Mouse (Mus musculus) c-Kit-positive CD71-negative TER-119-negative erythroid progenitor cells, embryonic 14.5 days (primary cell): Measurements from ENCODE around the gene March10.

Experiments
- DNase-seq: peaks from one replicate; pipeline ENCODE4 v3.0.0-alpha.2; 2013; ENCODE audit warnings: low read depth

March10 gene

DNA sequence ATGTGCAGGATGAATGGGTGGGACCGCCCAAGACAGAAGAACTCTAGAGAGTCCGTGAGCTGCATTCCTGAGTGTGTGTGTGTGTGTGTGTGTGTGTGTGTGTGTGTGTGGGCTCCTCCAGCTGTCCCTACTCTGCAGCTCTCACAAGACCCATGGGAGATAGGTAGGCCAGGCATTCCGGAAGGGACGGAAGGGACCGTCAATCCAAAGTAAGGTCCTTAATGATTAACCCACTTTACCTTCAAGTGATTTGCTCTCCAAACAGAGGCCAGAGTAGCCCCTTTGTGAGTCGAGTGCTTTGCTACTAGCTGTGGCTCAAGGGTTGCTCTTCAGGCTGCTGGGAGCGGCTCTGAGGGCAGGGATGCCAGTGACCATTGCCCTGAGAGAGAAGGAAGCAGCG, 104.4 kb downstream of the March10 start:
- DNase-seq = no peak

DNA sequence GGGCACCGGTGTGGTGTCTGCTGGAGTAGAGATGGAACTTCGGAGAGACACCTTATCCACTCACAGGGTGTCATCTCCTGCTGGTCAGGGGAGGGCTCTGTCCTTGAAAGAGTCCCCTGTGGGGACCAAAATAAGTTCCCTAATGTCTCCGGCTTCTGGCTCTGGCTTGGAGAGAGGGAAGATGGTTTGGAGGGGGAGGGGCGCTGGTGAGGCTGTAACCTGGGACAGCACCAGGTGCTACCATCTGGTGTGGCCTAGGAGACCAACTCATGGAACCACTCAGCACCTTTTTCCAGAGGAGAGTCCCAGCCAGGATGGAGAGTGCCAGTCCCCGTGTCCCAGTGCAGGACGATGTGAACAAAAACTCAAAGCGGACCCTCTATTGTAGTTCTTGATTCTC, 105.9 kb downstream of the March10 start:
- no peak for DNase-seq

DNA sequence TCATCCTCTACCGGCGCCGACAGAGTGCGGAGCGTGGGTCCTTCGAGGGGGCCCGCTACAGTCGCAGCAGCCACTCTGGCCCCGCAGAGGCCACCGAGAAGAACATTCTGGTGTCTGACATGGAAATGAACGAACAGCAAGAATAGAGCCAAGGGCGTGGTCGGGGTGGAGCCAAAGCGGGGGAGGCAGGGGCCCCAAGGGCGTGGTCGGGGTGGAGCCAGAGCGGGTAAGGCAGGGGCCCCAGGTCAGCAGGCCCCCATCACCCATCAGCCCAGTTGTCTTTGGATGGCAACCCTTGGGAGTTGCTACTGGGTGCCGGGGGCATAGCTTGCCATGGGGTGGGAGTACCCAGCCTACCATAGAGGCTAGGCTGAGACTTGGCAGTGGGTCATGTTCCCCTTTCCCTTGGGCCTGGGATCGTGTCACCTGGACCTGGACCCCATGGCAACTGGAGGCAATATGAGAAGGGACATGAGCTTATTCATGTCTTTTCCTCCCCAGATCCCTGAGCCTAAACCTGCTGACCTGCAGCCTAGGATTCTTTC, 106.7 kb downstream of the March10 start:
- DNase-seq = no peak

DNA sequence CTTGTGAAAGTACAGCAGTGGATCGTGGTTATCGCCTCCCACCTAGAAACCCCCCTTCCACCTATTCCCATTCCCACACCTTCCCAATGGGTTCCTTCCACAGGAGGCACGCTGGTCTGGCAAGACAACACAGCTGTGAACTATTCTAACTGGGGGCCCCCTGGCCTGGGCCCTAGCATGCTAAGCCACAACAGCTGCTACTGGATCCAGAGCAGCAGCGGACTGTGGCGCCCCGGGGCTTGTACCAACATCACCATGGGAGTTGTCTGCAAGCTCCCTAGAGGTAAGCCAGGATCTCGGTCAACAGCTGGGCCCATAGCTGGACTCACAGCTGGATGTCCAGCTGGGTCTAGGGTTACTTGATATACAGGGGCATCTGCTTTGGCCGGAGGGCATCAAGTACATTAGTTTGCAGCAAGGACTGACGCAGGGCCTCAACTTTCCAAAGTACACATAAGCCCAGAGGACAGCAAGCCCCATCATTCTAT, 108.0 kb downstream of the March10 start:
- DNase-seq = no peak

DNA sequence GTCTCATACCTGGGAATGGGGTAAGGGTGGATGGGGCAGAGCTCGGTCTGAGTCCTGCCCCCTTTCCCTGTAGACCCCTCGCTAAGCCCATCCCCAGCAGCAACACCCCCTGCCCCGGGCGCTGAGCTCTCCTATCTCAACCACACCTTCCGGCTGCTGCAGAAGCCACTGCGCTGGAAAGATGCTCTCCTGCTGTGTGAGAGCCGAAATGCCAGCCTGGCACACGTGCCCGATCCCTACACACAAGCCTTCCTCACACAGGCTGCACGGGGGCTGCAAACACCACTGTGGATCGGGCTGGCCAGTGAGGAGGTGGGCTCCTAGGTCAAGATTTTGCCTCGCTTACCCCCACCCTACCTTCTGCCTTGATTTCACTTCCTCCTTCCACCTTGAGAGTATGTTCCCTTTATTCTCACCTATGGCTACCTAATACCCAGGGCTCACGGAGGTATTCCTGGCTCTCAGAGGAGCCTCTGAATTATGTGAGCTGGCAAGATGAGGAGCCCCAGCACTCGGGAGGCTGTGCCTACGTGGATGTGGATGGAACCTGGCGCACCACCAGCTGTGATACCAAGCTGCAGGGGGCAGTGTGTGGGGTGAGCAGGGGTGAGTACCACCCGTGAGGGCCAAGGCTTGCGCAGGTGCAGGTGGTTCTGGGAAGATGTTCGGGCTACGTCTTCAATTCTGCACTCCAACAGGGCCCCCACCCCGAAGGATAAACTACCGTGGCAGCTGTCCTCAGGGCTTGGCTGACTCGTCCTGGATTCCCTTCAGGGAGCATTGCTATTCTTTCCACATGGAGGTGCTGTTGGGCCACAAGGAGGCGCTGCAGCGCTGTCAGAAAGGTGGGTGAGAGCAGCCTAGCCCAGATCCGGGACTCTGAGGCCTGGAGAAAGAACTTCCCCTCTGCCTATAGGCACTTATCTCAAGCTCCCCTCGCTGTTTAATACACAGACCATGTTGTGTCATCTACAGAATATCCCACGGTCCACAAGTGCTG, 109.1 kb downstream of the March10 start:
- peak; percentile 79 for DNase-seq

DNA sequence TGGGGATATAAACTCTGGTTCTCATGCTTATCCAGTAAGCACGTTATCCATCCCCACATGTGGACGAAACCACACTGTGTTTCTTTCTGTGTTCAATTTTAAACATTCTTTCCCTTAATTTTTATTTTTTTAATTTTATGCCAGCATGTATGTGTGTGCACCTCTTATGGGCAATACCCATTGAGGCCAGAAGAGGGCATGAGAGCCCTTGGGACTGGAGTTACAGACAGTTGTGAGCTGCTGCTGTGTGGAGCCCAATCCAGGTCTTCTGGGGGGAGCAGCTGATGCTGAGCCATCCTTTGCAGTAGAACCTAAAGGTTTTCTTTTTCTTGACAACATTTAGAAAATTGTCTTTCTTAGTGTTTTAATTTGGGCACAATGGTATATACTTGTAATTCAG, 111.3 kb downstream of the March10 start:
- no peak for DNase-seq

DNA sequence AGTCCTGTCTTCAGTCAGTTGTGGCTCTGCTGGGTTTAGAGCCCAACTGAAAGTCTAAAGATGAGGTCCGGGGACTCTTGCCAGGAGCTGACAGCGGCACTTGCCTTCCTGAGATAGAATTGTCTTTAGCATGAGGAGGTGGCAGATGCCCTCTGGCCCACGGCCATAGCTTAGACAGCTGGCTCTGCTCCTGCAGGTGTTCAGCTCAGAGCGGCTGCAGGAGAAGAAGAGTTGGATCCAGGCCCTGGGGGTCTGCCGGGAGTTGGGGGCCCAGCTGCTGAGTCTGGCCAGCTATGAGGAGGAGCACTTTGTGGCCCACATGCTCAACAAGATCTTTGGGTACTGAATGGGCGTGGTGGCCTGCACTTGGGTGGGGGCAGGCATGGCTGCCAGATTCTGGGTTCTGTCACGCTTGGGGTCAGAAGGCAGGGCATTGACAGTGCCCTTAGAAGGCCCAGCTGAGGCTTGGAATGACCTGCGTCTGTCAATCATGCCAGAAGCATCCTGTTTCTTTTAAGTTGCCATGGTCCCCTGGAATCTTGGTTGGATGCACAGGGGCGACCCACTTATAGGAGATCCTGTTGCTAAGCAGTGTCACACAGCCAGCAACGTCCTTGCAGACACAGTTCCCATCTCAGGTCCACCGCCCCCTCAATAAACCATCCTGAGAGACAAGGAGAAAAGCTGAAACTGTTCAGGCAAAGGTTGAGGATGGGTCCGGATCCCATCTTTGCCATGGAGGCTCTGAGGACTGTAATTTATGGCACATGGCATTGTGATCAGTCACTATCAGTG, 117.7 kb downstream of the March10 start:
- DNase-seq = no peak

DNA sequence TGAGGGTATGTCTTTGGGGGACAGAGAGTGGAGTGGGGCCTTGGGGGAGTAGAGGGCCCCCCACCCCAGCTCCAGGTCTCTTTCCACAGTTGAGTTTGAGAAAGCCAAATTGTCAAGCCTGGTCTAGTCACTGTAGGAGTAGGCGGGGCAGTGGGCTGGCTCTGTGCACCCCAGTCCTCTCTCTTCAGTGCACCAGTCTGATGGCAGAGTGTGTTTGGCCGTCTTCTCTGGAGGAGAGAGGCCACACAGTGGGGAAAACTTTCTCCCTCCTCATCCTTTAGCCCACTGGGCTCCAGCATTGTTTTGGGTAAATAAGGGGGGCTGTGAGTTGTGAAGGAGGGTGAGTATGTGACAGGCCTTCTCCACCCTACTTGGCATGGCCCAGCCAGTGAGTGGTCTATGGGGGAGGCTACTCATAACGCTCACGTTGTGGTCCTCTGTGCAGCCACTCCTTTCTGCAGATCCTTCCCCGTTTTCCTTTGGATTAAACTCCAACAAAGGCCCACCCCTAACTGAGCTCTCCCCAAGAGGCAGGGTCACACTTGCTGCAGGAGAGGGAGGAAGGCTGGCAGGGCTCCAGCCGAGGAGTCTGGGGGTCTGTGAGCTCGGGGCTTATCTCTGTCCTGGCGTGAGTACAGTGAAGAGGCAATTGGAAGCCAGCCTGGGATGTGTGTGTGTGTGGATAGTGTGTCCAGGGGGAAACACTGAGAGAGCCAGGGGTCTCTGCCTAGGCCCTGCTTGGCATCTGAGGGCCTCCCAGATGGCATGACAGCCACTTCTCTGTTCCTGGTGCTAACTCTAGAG, 122.5 kb downstream of the March10 start:
- no peak for DNase-seq

DNA sequence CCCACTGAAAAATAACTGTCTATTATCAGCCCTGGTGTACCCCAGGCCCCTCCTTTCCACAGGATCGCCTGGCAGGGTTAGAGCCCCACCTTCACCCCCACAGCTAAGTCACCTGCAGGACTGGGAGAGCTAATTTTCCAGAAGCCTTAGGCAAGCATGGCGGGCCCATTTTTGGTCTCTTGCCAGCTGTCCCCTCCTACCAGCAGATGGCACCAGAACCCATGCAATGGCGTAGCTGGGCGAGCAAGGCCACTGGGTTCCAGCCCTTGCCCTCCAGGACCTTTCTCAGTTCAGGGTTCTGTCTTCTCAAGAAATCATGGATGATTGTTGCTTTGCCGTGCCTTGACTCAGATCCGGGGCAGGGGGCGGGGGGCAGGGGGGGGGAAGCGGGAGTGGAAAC, 124.1 kb downstream of the March10 start:
- no peak for DNase-seq

DNA sequence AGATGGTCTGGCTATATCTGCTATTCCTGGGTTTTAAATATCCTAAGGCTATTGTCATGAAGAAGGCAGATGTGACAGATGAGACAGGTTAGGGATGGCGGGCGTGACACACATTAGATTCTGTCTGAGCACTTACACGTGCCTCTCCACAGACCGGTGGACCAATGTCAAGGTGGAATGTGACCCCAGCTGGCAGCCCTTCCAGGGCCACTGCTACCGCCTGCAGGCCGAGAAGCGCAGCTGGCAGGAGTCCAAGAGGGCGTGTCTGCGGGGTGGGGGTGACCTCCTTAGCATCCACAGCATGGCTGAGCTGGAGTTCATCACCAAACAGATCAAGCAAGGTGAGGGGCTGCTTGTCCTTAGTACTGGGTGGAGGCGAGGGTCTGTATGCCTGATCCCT, 124.8 kb downstream of the March10 start:
- no peak for DNase-seq

DNA sequence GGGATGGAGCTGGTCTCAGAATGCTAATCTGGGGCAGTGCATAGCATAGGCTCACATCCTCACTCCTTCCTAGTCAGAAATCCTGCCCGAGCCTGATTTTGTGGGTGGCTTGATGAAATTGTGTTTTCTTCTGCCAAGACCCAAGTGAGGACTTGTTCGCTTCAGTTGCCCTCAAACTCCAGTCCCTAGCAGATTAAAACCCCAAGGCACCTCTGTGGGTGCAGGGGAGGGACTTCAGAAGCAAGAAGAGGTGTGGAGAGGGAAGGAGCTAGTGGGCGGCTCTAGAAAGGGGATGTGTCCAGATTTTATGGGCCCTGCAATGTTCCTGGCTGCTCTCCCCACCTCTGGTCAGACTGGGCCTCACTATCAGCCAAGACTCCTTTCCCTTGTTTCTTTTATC, 125.4 kb downstream of the March10 start:
- no peak for DNase-seq

DNA sequence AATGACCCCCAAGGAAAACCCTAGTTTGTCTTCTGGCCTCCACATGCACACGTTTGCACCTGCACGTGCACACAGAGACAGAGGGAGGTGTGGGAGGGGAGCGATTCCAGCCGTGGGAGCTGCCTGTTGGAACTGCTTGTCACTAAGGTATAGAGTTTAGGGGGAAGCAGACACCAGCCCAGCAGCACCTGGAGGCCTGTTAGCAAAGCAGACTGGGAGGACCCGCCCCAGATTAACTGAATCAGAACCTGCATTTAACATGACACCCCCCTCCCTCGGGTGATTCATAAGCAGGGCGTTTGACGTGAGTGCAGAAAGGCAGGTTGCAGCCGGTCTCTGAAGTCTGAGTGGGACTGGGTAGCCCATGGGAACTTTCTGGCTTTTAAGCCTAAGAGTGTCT, 126.6 kb downstream of the March10 start:
- no peak for DNase-seq

DNA sequence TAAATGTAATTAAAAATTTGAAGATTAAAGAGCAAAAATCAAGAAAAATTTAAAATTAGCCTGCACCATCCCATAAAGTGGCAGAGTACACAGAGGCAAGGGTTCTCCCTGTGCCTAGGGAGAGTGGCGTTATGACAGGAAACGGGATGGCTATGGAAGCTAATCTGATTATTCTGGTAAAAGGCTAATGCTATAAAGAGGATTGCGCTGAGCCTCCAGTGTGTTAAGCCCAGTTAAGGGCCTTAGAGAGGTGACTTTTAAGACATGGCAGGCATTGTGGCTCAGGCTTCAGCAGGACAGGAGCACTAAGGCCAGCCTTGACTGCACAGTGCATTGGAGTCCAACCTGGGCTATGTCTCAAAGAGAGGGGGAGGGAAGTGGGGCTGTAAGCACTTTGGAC, 129.4 kb downstream of the March10 start:
- DNase-seq = no peak

DNA sequence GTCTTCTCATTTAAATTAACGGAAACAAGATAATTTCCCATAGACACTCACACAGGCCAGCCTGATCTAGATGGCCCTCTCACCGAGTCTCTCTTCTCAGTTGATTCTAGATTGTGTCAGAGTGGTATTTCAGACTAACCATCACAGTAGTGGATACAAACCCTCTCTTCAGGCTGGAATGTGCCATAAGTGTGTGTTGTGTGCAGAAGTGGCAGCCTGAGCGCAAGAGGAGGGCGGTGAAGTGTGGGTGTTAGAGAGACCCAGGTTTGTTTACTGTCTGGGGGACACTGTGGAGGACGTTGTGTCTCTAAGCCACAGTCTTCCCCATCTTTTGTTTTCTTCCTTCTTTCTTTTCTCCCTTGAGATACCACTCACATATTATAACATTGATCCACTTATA, 133.0 kb downstream of the March10 start:
- no peak for DNase-seq

DNA sequence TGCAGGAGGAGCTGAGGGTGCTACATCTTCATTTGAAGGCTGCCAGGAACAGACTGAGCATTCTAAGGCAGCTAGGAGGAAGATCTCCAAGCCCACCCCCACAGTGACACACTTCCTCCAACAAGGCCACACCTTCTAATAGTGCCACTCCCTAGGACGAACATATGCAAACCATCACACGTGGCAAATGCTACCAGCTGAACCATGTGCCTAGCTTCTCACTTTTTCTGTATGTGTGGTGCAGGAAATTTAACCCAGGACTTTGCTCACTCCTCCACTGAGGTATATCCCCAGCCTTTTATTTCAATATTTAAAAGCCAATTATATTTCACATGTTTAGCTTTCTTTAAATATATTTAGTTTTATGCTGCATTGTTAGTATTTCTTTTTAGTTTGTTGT, 135.4 kb downstream of the March10 start:
- no peak for DNase-seq

DNA sequence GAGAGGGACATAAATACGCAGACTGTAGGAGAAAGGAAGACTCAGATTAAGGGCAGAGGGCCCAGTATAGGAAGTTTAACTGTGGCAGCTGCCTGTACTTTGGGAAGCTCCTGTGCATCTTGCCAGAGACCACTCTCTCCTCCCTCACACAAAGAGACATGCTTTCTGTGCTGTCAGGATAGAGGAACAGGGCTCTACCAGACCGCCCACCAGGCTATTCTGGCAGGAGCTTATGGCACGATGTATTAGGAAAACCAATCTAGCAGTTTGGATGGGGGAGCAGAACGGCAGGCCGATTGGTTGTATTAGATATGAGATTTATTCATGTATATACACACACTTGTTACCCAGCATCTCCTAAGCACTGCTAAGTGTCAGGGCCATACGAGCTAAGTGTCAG, 138.8 kb downstream of the March10 start:
- DNase-seq = no peak

DNA sequence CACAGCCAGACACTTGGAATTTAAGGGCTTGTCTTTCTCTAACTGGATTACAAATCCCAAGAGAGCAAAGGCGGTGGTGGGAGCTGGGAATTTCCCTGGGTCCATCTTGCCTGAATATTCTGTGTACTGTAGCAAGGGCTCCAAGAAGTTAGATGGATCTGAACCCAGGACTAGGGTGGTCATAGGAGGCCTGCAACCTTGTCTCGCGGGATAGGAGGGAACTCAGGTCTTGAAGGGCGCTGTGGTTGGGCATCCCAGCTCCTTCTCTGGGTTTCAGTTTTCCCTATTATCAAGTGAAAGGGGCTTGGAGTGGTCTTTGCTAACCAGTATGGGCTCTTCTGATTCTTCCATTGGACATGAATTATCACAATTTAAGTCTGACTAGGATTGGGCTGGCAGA, 140.4 kb downstream of the March10 start:
- no peak for DNase-seq

DNA sequence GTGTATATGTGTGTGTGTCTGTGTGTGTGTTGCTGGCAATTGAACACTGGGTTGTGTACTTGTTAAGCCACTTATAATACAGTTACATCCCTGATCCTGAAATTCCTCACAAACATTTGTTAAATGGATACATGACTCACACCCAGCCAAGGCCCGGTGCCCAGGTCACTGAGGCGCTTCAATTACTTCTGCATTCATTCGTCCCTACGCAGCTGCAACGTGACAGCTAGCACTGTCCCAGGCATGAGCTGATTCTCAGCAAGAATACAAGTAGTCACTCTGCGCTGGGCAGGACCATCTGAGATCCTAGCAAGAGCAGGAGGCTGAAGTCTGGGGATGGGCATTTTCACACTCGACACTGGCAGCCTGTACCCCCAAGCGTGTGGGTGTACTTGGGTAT, 141.2 kb downstream of the March10 start:
- no peak for DNase-seq

DNA sequence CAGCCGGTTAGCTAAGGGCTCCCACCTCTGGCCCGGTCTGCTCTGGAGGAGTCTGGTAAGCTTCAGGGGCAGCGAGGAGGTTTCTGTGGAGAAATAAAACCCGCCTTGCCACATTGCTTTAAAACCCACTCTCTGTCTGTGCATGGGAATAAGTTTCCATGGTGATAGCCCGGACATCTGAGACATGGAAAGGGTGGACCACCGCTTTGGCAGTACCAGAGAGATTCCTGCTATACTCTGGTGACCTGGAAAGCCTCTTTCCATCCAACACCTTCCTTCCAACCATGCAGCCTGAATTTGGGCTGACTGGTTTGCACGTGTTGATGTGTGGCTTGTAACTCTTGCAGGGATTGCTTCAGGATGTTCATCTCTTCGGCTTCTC, 142.9 kb downstream of the March10 start:
- DNase-seq = no peak

DNA sequence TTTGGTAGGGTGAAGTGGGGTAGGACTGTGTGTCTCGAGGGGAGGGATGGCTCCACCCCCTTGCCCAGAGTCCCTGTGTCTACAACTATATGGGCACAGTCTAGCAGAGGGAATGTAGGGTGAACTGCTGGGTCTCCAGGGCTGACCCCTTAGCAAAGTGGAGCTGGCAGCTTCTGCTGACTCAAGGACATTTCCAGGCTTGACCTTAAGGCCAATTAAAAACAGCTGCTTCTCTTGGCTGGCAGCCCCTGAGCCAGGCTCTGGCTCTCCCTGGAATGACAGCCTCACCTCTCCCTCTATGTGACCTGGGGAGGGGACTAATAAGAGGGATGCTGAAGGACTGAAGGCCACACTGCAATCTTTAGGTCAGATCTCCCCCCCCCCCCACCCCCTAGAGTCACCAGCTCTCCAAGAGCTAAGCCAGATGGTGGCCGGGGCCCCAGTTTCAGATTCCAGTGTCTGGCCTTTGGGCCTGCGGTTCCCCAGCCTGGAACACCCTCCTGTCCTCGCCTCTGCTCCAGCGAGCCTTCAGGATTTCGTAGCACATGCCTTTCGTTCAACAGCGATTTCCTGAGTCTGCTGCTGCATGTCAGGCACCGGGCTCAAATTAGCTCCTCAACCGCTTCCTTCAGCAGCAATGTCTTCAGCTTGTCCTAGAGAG, 143.4 kb downstream of the March10 start:
- DNase-seq = no peak

DNA sequence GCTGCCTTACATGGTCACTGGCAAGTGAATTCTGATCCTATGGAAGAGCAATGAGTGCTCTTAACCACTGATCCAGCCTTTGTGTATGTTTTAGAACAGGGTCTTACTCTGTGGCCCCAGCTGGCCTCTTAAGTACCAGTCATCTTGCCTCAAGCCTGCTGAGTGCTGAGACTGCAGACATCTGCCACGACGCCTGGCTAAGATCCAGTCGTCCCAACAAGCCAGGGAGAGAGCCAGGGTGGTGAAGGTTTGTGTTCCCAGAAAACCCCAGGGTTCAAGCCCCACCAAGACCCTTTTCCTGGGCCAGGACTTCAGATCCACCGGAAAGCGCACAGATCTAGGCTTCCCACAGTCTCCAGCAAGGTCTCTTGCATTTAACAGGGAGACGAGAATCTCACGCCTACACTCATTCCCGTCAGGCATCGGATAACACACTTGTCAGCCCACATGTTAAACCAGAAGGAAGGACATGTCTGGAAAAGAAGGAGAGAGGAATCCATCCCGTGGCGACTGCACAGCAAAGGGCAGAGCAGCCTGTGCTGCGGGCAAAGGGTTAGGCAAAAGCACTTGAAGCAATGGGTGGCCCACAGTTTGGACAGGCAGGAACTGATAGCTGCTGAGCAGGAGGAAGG, 144.1 kb downstream of the March10 start:
- DNase-seq = no peak
